In the genomic region with DNA sequence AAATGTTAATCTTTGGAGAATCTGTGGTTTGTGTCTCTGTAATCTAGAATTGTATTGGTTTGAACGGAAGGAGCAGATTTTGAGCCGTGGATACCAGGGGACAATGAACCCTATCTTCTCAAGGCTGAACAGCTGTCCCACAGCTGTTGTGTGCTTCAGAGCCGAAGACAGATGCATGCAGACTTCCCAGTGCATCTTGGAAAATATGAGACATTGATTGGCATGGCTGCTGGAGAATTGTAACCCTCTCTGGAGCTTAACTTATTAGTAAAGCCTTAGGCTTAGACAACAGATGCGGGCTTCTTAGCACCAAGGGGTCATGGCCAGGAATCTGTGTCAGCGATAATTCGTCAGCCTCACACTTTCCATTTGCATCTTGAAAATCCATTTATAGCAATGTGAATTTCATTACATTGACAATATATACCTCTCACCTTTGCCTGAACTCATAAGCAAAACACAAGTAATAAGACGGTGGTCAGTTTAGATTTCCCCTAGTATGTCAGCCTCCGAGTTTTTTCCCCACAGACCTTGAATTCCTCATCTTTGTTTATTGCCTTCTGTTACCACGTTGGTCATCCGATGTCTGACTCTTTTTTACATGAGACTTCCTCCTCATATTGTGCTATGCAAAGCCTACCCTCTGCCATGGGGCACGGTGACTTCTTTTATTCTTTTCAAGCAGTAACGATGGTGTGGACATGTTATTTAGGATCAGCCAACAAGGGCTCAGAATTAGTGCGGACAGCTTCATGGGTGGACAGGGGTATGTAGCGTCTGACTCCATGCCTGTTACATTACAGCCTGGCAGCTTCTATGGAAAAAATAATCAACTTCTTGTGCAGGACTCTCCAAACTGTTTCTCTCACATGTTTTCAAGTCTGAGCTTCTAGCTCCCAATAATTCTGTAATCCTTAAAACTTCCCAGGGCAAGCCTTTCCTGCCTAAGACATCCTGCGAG, we compare ENCODE assay signal across 20 mouse cellular contexts. TPM values are rescaled to one million over a fixed set of nuclear protein-coding genes. Genes with fewer than 3 reads are reported as not detected.
A peak's percentile ranks its signal among the peaks of the same experiment; 100 is the strongest.
DNase-seq lines count a peak whose midpoint lies in the region; ATAC-seq and TF ChIP-seq lines count a peak whose summit lies in the region.
"Had no signal": no experiment of that assay in that cellular context is flagged by ENCODE, and none has a peak within 500 bp of the region (broad histone marks: within the 10 kb centered on the region; RNA-seq: fewer than 3 reads in every experiment).

No protein-coding gene starts in this region.

- no peak overlapping the region for H3K4me2 ChIP-seq in heart, embryonic 12.5 days
- H3K4me2 ChIP-seq in embryonic facial prominence, embryonic 15.5 days (replicated peaks): no peak overlapping the region
- peak overlapping the region; percentile 71 for H3K4me2 ChIP-seq in myocyte (ENCODE audit: low read depth)
- no peak overlapping the region for H3K4me2 ChIP-seq in hindbrain, embryonic 12.5 days (replicated peaks)
- H3K4me2 ChIP-seq: midbrain, embryonic 15.5 days; neural tube, embryonic 13.5 days had no signal

- no peaks in the 10 kb centered on the region for H3K4me1 ChIP-seq in heart, adult 2 months (ENCODE audit: control insufficient read depth, insufficient read depth, low read length)
- no peaks in the 10 kb centered on the region for H3K4me1 ChIP-seq in heart, embryonic 12.5 days (replicated peaks)
- H3K4me1 ChIP-seq in embryonic facial prominence, embryonic 15.5 days: 0 out of 2 replicates have a peak, but pooled peaks cover 13% of the 10 kb centered on the region
- H3K4me1 ChIP-seq in hindbrain, embryonic 12.5 days: no peaks in the 10 kb centered on the region
- H3K4me1 ChIP-seq: midbrain, embryonic 15.5 days; neural tube, embryonic 13.5 days had no signal

- peak in 1 of 2 experiments; percentile 49 for DNase-seq in heart, adult 2 months
- peak; percentile 18 to 26 for DNase-seq in heart, postnatal 36 days
- no peak for DNase-seq in spleen, postnatal 36 days (ENCODE audit: low spot score in 2 of 2)
- DNase-seq in layer of hippocampus, postnatal 25 days (ENCODE audit: extremely low spot score in 1 of 2, low spot score in 1 of 2): no peak
- DNase-seq: adrenal gland, adult 2 months; cerebellum, postnatal 14 days; kidney, adult 9 months; layer of hippocampus, adult 9-11 months; liver; thymus, postnatal 4 days had no signal

- intact Hi-C loops in heart, adult 2 months (cut with DNase I): no loop called here
- intact Hi-C loops in heart, postnatal 36 days (cut with DNase I): no loop called here

- no peak for ATAC-seq in heart, embryonic 12.5 days (ENCODE audit: insufficient number of reproducible peaks, low FRiP score)
- peak; percentile 79 for ATAC-seq in embryonic facial prominence, embryonic 15.5 days (ENCODE audit: insufficient number of reproducible peaks, low FRiP score, low TSS enrichment, low read depth)
- no peak for ATAC-seq in hindbrain, embryonic 12.5 days (ENCODE audit: low FRiP score)
- ATAC-seq: forebrain, embryonic 16.5 days; hindbrain, postnatal 0 days; midbrain, embryonic 15.5 days had no signal

- no peaks in the 10 kb centered on the region for H3K27me3 ChIP-seq in heart, adult 2 months (ENCODE audit: control insufficient read depth, insufficient read depth, low read length)
- H3K27me3 ChIP-seq in heart, embryonic 12.5 days (replicated peaks): no peaks in the 10 kb centered on the region
- H3K27me3 ChIP-seq in embryonic facial prominence, embryonic 15.5 days: no peaks in the 10 kb centered on the region
- H3K27me3 ChIP-seq in myocyte (ENCODE audit: control insufficient read depth, insufficient read depth, insufficient read length): no peaks in the 10 kb centered on the region
- H3K27me3 ChIP-seq in hindbrain, embryonic 12.5 days: no peaks in the 10 kb centered on the region
- H3K27me3 ChIP-seq: midbrain, embryonic 15.5 days; neural tube, embryonic 13.5 days had no signal

- H3ac ChIP-seq in myocyte (ENCODE audit: control insufficient read depth, insufficient read length): no peak overlapping the region

- no peak overlapping the region for H3K9ac ChIP-seq in heart, adult 2 months (ENCODE audit: low read depth, low read length)
- no peak overlapping the region for H3K9ac ChIP-seq in heart, embryonic 12.5 days
- H3K9ac ChIP-seq in embryonic facial prominence, embryonic 15.5 days: no peak overlapping the region
- H3K9ac ChIP-seq in hindbrain, embryonic 12.5 days: no peak overlapping the region
- H3K9ac ChIP-seq: midbrain, embryonic 15.5 days; neural tube, embryonic 13.5 days had no signal

- H3K9me3 ChIP-seq in heart, embryonic 12.5 days (replicated peaks): no peaks in the 10 kb centered on the region
- H3K9me3 ChIP-seq in embryonic facial prominence, embryonic 15.5 days (replicated peaks): no peaks in the 10 kb centered on the region
- H3K9me3 ChIP-seq in hindbrain, embryonic 12.5 days (replicated peaks): no peaks in the 10 kb centered on the region
- H3K9me3 ChIP-seq: midbrain, embryonic 15.5 days; neural tube, embryonic 13.5 days had no signal

- peak; percentile 75; the same call in 1 of the 2 replicates for TF ChIP-seq EP300 in heart, adult 2 months (IDR thresholded peaks at IDR 0.05; ENCODE audit: insufficient read depth, low read depth, low read length)

- no peak for TF ChIP-seq CTCF in heart, adult 2 months (IDR thresholded peaks at IDR 0.05)

- H3K4me3 ChIP-seq in heart, adult 2 months: no peak overlapping the region
- no peak overlapping the region for H3K4me3 ChIP-seq in heart, embryonic 12.5 days
- no peak overlapping the region for H3K4me3 ChIP-seq in embryonic facial prominence, embryonic 15.5 days (replicated peaks)
- no peak overlapping the region for H3K4me3 ChIP-seq in myocyte
- H3K4me3 ChIP-seq in hindbrain, embryonic 12.5 days: no peak overlapping the region
- H3K4me3 ChIP-seq: midbrain, embryonic 15.5 days; neural tube, embryonic 13.5 days had no signal

- no peak overlapping the region for H3K27ac ChIP-seq in heart, adult 2 months
- H3K27ac ChIP-seq in heart, embryonic 12.5 days (ENCODE audit: poor library complexity, severe bottlenecking): no peak overlapping the region
- H3K27ac ChIP-seq in embryonic facial prominence, embryonic 15.5 days (replicated peaks): peak overlapping the region; percentile 82
- no peak overlapping the region for H3K27ac ChIP-seq in hindbrain, embryonic 12.5 days
- H3K27ac ChIP-seq: hindbrain, postnatal 0 days; macrophage; midbrain, embryonic 15.5 days; neural tube, embryonic 13.5 days had no signal

- TF ChIP-seq POLR2A in heart, adult 2 months (IDR thresholded peaks at IDR 0.05; ENCODE audit: insufficient read depth, low read depth, low read length): no peak
- TF ChIP-seq POLR2A in myocyte (IDR thresholded peaks at IDR 0.05; ENCODE audit: insufficient read length, low read depth): no peak

- WGBS in heart, adult 2 months: 63% methylated on average over 15 of the region's 15 CpGs
- 75% methylated on average over 15 of the region's 15 CpGs for WGBS in heart, embryonic 12.5 days
- 47% methylated on average over 15 of the region's 15 CpGs for WGBS in embryonic facial prominence, embryonic 15.5 days
- 79% methylated on average over 15 of the region's 15 CpGs for WGBS in hindbrain, embryonic 12.5 days

- H3K79me2 ChIP-seq in heart, adult 2 months (replicated peaks; ENCODE audit: control insufficient read depth, insufficient read depth, low read length): no peaks in the 10 kb centered on the region
- no peaks in the 10 kb centered on the region for H3K79me2 ChIP-seq in myocyte (ENCODE audit: control insufficient read depth, insufficient read depth)

- no peaks in the 10 kb centered on the region for H3K36me3 ChIP-seq in heart, adult 2 months (ENCODE audit: control insufficient read depth, insufficient read depth, low read length)
- no peaks in the 10 kb centered on the region for H3K36me3 ChIP-seq in heart, embryonic 12.5 days
- no peaks in the 10 kb centered on the region for H3K36me3 ChIP-seq in embryonic facial prominence, embryonic 15.5 days
- no peaks in the 10 kb centered on the region for H3K36me3 ChIP-seq in myocyte (ENCODE audit: control insufficient read depth, insufficient read depth)
- H3K36me3 ChIP-seq in hindbrain, embryonic 12.5 days: no peaks in the 10 kb centered on the region
- H3K36me3 ChIP-seq: midbrain, embryonic 15.5 days; neural tube, embryonic 13.5 days had no signal

TF ChIP-seq in myocyte, 11 proteins besides CTCF, POLR2A, EP300 and RAD21 (continues in another document):
- TF ChIP-seq USF1 (IDR thresholded peaks at IDR 0.05; ENCODE audit: low read depth) (no peak), TCF3 (IDR thresholded peaks at IDR 0.05; ENCODE audit: insufficient read length, low read depth) (peak; percentile 100), CEBPB (IDR thresholded peaks at IDR 0.05; ENCODE audit: insufficient read depth, poor library complexity, severe bottlenecking) (no peak), MYOD1 (IDR thresholded peaks at IDR 0.05; ENCODE audit: control insufficient read depth in 1 of 3, insufficient read length in 2 of 3, low read depth in 2 of 3) (peak; percentile 100), MAX (IDR thresholded peaks at IDR 0.05; ENCODE audit: low read depth) (no peak), REST (IDR thresholded peaks at IDR 0.05; ENCODE audit: insufficient read depth, insufficient read length) (no peak), SRF (IDR thresholded peaks at IDR 0.05; ENCODE audit: control insufficient read depth, insufficient read length, low read depth) (peak; percentile 52), E2F4 (IDR thresholded peaks at IDR 0.05; ENCODE audit: insufficient read depth) (no peak), POLR2AphosphoS2 (IDR thresholded peaks at IDR 0.05; ENCODE audit: insufficient read length, low read depth) (no peak), TCF12 (IDR thresholded peaks at IDR 0.05; ENCODE audit: insufficient read depth, poor library complexity, severe bottlenecking) (peak; percentile 100)

RNA-seq across cellular contexts. Expression of gene C1qtnf3, which starts 11.7 kb away (rescaled TPM):
- total RNA-seq in heart, adult 2 months (2021): not detected
- polyA plus RNA-seq in heart, adult 2 months (2012; rRNA removed): 0.12 and 0.27 TPM in 2 replicates
- polyA plus RNA-seq in heart, embryonic 12.5 days (2016; fragmentation: Nextera tagmentation; extraction: Ambion mirVana): 0.14 and 0.28 TPM in 2 replicates
- 30.9 and 44.5 TPM in 2 replicates for polyA plus RNA-seq in embryonic facial prominence, embryonic 15.5 days (2015; fragmentation: Nextera tagmentation; extraction: Ambion mirVana)
- under 1 TPM in 1 of 2 experiments, not detected in 1; 0.17 TPM for total RNA-seq in heart, postnatal 36 days (2021)
- 77.5 TPM for polyA plus RNA-seq in myocyte (2012; fragmentation: generic; extraction: Trizol)
- total RNA-seq in layer of hippocampus, postnatal 25 days (2021): not detected
- polyA plus RNA-seq in hindbrain, embryonic 12.5 days (2016; fragmentation: Nextera tagmentation; extraction: Ambion mirVana): 18.5 and 26.0 TPM in 2 replicates
- total RNA-seq: granulocyte monocyte progenitor cell, adult 5-6 weeks had no signal
- polyA plus RNA-seq: macrophage had no signal

RNA-seq across cellular contexts. Expression of gene Amacr, which starts 41.1 kb away (rescaled TPM):
- 10 to 100 TPM; 34.0 to 37.8 TPM for total RNA-seq in heart, adult 2 months (2021)
- 18.7 and 31.5 TPM in 2 replicates for polyA plus RNA-seq in heart, adult 2 months (2012; rRNA removed)
- 13.2 and 13.8 TPM in 2 replicates for polyA plus RNA-seq in heart, embryonic 12.5 days (2016; fragmentation: Nextera tagmentation; extraction: Ambion mirVana)
- polyA plus RNA-seq in embryonic facial prominence, embryonic 15.5 days (2015; fragmentation: Nextera tagmentation; extraction: Ambion mirVana): 21.5 and 27.4 TPM in 2 replicates
- 10 to 100 TPM; 27.9 to 29.4 TPM for total RNA-seq in heart, postnatal 36 days (2021)
- 61.7 TPM for polyA plus RNA-seq in myocyte (2012; fragmentation: generic; extraction: Trizol)
- 10 to 100 TPM; 10.5 to 11.6 TPM for total RNA-seq in layer of hippocampus, postnatal 25 days (2021)
- polyA plus RNA-seq in hindbrain, embryonic 12.5 days (2016; fragmentation: Nextera tagmentation; extraction: Ambion mirVana): 10.2 and 11.9 TPM in 2 replicates

Comparison
In these comparisons a context has a peak if more than half of its experiments do, and no peak if none do; other contexts are left out.
1. DNase-seq: peak in heart, postnatal 36 days (2 of 2); none in spleen, postnatal 36 days (0 of 2) and layer of hippocampus, postnatal 25 days (0 of 2).
2. RNA of gene C1qtnf3, which starts 11.7 kb away (polyA plus RNA-seq): 77.5 TPM in myocyte (single experiment), 30.9 to 44.5 TPM in embryonic facial prominence, embryonic 15.5 days and 18.5 to 26.0 TPM in hindbrain, embryonic 12.5 days; 0.12 to 0.27 TPM in heart, adult 2 months and 0.14 to 0.28 TPM in heart, embryonic 12.5 days; every median in the first group is over 10 times any median in the second.